Mouse (Mus musculus) left cerebral cortex, postnatal 25 days (tissue): ENCODE measurements around the gene Gm11011. TPM values are rescaled to one million over a fixed set of nuclear protein-coding genes. Genes with fewer than 3 reads are reported as not detected.
"Not testable (repeated sequence)": the region's sequence is repeated elsewhere in the genome, so short reads cannot be mapped to it uniquely, and the experiment has no call there.

Source experiments
- DNase-seq, 2 experiments: peaks; one replicate each; pipeline ENCODE4 v3.0.0; 2022; ENCODE audit warnings: low spot score in 2 of 2, mixed read lengths in 1 of 2
- intact Hi-C: fragments of 180-260 bp; cut with DNase I; formaldehyde crosslinking; loops from one replicate; pipeline ENCODE4 v1.15.1; 2025
- total RNA-seq, 2 experiments: library from RNA; stranded (reverse); gene quantifications; 2 replicates each; pipeline ENCODE4 v1.2.3; 2021

Gm11011 gene
- total RNA-seq = not detected

- DNase-seq, intact Hi-C loops: not testable (repeated sequence)
Measured at GRCm38 (mm10) chr2:169587645-169588044, at the start of gene Gm11011. Gene Gm11011, minus strand, starts transcription at chr2:169587745.

- DNase-seq = no peak
- intact Hi-C loops = no loop called here
Measured at GRCm38 (mm10) chr2:169636414-169636813, 48.9 kb upstream of the Gm11011 start.

- intact Hi-C loops = no loop called here
- DNase-seq = no peak
Measured at GRCm38 (mm10) chr2:169635428-169635827, 47.9 kb upstream of the Gm11011 start.

GRCm38 (mm10) chr2:169634619-169635382, 47.3 kb upstream of the Gm11011 start:
- no peak for DNase-seq
- intact Hi-C loops = no loop called here

GRCm38 (mm10) chr2:169633491-169634289, 46.1 kb upstream of the Gm11011 start:
- DNase-seq = peak; percentile 15 to 24
- intact Hi-C loops = no loop called here

GRCm38 (mm10) chr2:169632338-169633151, 45.0 kb upstream of the Gm11011 start, which contains the start of gene Tshz2:
Gene Tshz2, plus strand, starts transcription at chr2:169633013.
- intact Hi-C loops = no loop called here
- DNase-seq = peak; percentile 9 to 31

GRCm38 (mm10) chr2:169630070-169630469, 42.5 kb upstream of the Gm11011 start:
- no peak for DNase-seq
- intact Hi-C loops = no loop called here

- intact Hi-C loops = loop anchor here (5.0 kb wide), 1 partner anchor 559 kb away; no protein-coding TSS in a partner anchor
- DNase-seq = peak in 1 of 2 experiments; percentile 24
Measured at GRCm38 (mm10) chr2:169621201-169621710, 33.7 kb upstream of the Gm11011 start.

- intact Hi-C loops = no loop called here
- no peak for DNase-seq
Measured at GRCm38 (mm10) chr2:169615998-169616397, 28.5 kb upstream of the Gm11011 start.

GRCm38 (mm10) chr2:169614683-169615082, 27.1 kb upstream of the Gm11011 start:
- no peak for DNase-seq
- intact Hi-C loops = no loop called here

GRCm38 (mm10) chr2:169611557-169611956, 24.0 kb upstream of the Gm11011 start:
- intact Hi-C loops = no loop called here
- no peak for DNase-seq

- no peak for DNase-seq
- intact Hi-C loops = no loop called here
Measured at GRCm38 (mm10) chr2:169610882-169611281, 23.3 kb upstream of the Gm11011 start.

- no peak for DNase-seq
- intact Hi-C loops = no loop called here
Measured at GRCm38 (mm10) chr2:169609956-169610355, 22.4 kb upstream of the Gm11011 start.

GRCm38 (mm10) chr2:169607787-169608186, 20.2 kb upstream of the Gm11011 start:
- intact Hi-C loops = no loop called here
- no peak for DNase-seq

GRCm38 (mm10) chr2:169606901-169607678, 19.5 kb upstream of the Gm11011 start:
- DNase-seq = peak; percentile 33 to 64
- intact Hi-C loops = no loop called here

GRCm38 (mm10) chr2:169600163-169600562, 12.6 kb upstream of the Gm11011 start:
- intact Hi-C loops = loop anchor here (1.0 to 5.0 kb wide), 2 partner anchors 281 to 463 kb away; no protein-coding TSS in a partner anchor
- peak; percentile 65 to 90 for DNase-seq

- intact Hi-C loops = no loop called here
- DNase-seq = peak in 1 of 2 experiments; percentile 59
Measured at GRCm38 (mm10) chr2:169599591-169599990, 12.0 kb upstream of the Gm11011 start.

GRCm38 (mm10) chr2:169597971-169598370, 10.4 kb upstream of the Gm11011 start:
- DNase-seq = no peak
- intact Hi-C loops = no loop called here

- no peak for DNase-seq
- intact Hi-C loops = no loop called here
Measured at GRCm38 (mm10) chr2:169597357-169597756, 9.8 kb upstream of the Gm11011 start.
